Mouse (Mus musculus): ENCODE data around the gene Gnb1l.

The Gnb1l gene

GRCm38 (mm10) chr16:18586906-18587546 is 88.5 kb downstream of the Gnb1l start:
- DNase-seq (ENCODE audit: low spot score) = no peak

- DNase-seq (ENCODE audit: low spot score) = no peak
Observed at GRCm38 (mm10) chr16:18587847-18588737, 89.6 kb downstream of the Gnb1l start.

GRCm38 (mm10) chr16:18588738-18589055 is 90.2 kb downstream of the Gnb1l start:
- no peak for DNase-seq (ENCODE audit: low spot score)

- no peak for DNase-seq (ENCODE audit: low spot score)
Observed at GRCm38 (mm10) chr16:18589080-18589621, 90.6 kb downstream of the Gnb1l start.

GRCm38 (mm10) chr16:18589804-18590790 is 91.6 kb downstream of the Gnb1l start, which contains the start of gene Tbx1:
TSS of gene Tbx1 (minus strand) at chr16:18590671.
- DNase-seq (ENCODE audit: low spot score) = no peak

GRCm38 (mm10) chr16:18591047-18592018 is 92.8 kb downstream of the Gnb1l start:
- DNase-seq (ENCODE audit: low spot score) = no peak

- no peak for DNase-seq (ENCODE audit: low spot score)
Observed at GRCm38 (mm10) chr16:18593930-18594329, 95.4 kb downstream of the Gnb1l start.

GRCm38 (mm10) chr16:18596255-18596654 is 97.7 kb downstream of the Gnb1l start:
- DNase-seq (ENCODE audit: low spot score) = no peak

- DNase-seq (ENCODE audit: low spot score) = no peak
Observed at GRCm38 (mm10) chr16:18598006-18598405, 99.5 kb downstream of the Gnb1l start.

- DNase-seq (ENCODE audit: low spot score) = no peak
Observed at GRCm38 (mm10) chr16:18601447-18601846, 102.9 kb downstream of the Gnb1l start.

GRCm38 (mm10) chr16:18604267-18604701 is 105.8 kb downstream of the Gnb1l start:
- no peak for DNase-seq (ENCODE audit: low spot score)

- DNase-seq (ENCODE audit: low spot score) = no peak
Observed at GRCm38 (mm10) chr16:18605705-18606104, 107.2 kb downstream of the Gnb1l start.

GRCm38 (mm10) chr16:18608226-18608625 is 109.7 kb downstream of the Gnb1l start:
- DNase-seq (ENCODE audit: low spot score) = no peak

- no peak for DNase-seq (ENCODE audit: low spot score)
Observed at GRCm38 (mm10) chr16:18609099-18609498, 110.6 kb downstream of the Gnb1l start.

GRCm38 (mm10) chr16:18611752-18612151 is 113.2 kb downstream of the Gnb1l start:
- DNase-seq (ENCODE audit: low spot score) = no peak

- DNase-seq (ENCODE audit: low spot score) = no peak
Observed at GRCm38 (mm10) chr16:18613301-18613700, 114.8 kb downstream of the Gnb1l start.

Data from urinary bladder, postnatal 25 days (tissue).